8 mouse cellular contexts compared by ENCODE assay signal in the genomic region with DNA sequence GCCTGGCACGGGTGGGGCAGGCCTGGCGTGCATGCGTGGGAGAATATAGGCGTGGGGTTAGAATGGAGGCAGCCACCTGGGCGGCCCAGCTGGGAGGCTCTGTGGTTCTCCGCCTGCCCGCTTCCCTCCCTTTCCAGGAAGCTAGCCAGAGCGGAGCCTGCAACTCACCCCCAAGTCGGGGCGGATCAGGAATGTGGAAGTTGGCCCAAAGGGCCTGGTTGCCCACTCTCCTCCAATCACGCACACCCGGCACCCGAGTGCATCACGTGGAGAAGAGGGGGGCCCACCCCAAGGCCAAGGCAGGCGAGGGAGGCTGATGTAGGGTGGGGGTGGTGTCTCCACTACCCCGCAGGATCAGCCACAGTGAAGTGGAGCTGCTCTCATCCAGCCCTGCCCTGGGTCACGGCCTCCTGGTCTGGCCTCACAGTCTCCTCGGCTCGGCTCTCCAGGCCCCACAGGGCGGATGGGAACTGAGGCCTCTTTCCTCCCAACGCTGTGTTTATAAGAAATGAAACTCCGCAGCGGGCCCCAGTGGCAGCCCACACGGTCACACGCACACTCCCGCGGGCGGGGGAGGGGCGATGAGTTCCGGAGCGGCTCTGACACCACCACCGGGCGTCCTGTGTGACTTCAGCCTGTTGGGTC. TPM values are rescaled to one million over a fixed set of nuclear protein-coding genes. Genes with fewer than 3 reads are reported as not detected.
DNase-seq lines count a peak whose midpoint lies in the region; ATAC-seq and TF ChIP-seq lines count a peak whose summit lies in the region.

No protein-coding gene starts in this region.

- H3K4me3 ChIP-seq in G1E (ENCODE audit: low read depth, low read length), result peak overlapping the region; percentile 73
- H3K4me3 ChIP-seq in lung, embryonic 15.5 days, result peak overlapping the region; percentile 26
- peak overlapping the region; percentile 41 for H3K4me3 ChIP-seq in olfactory bulb, adult 2 months (ENCODE audit: insufficient read depth, low read depth, low read length)
- H3K4me3 ChIP-seq in thymus, adult 2 months (ENCODE audit: control insufficient read depth, insufficient read depth, low read length), result peak overlapping the region; percentile 55

- H3K4me1 ChIP-seq in G1E (ENCODE audit: insufficient read depth, low read depth, low read length), result peaks cover 33% of the 10 kb centered on the region
- H3K4me1 ChIP-seq in lung, embryonic 15.5 days, result peaks cover 60% of the 10 kb centered on the region
- peaks cover 34% of the 10 kb centered on the region for H3K4me1 ChIP-seq in olfactory bulb, adult 2 months (ENCODE audit: control insufficient read depth, insufficient read depth, low read length)
- peaks cover 29% of the 10 kb centered on the region for H3K4me1 ChIP-seq in thymus, adult 2 months (replicated peaks; ENCODE audit: control insufficient read depth, insufficient read depth, low read length)

- no peak for TF ChIP-seq CTCF in G1E (IDR thresholded peaks at IDR 0.05; ENCODE audit: low read depth, low read length)
- no peak for TF ChIP-seq CTCF in olfactory bulb, adult 2 months (IDR thresholded peaks at IDR 0.05; ENCODE audit: insufficient read depth, low read depth, low read length)
- TF ChIP-seq CTCF in thymus, adult 2 months (IDR thresholded peaks at IDR 0.05; ENCODE audit: borderline replicate concordance, control insufficient read depth, extremely low read depth, insufficient read depth, low read length, poor library complexity), result no peak

- peak overlapping the region; percentile 71 for H3K4me2 ChIP-seq in lung, embryonic 15.5 days

- no peaks in the 10 kb centered on the region for H3K9me3 ChIP-seq in G1E (replicated peaks)
- H3K9me3 ChIP-seq in lung, embryonic 15.5 days, result no peaks in the 10 kb centered on the region

- H3K36me3 ChIP-seq in G1E (replicated peaks), result no peaks in the 10 kb centered on the region
- H3K36me3 ChIP-seq in lung, embryonic 15.5 days, result no peaks in the 10 kb centered on the region
- H3K36me3 ChIP-seq in thymus, adult 2 months (ENCODE audit: control insufficient read depth, insufficient read depth, low read length), result no peaks in the 10 kb centered on the region

- DNase-seq in G1E (ENCODE audit: low spot score), result peak; percentile 83
- DNase-seq in cerebellum, adult 8-10 months, result peak; percentile 61
- DNase-seq in forelimb bud, embryonic 11.5 days (ENCODE audit: low read depth, low spot score), result peak; percentile 61
- DNase-seq in layer of hippocampus, adult 9-10 months (ENCODE audit: low spot score), result peak; percentile 72
- DNase-seq in thymus, adult 2 months, result peak; percentile 92

- peak overlapping the region; percentile 14 for H3K9ac ChIP-seq in lung, embryonic 15.5 days

- peaks cover 49% of the 10 kb centered on the region for H3K27me3 ChIP-seq in G1E (ENCODE audit: insufficient read depth, low read length)
- H3K27me3 ChIP-seq in lung, embryonic 15.5 days, result no peaks in the 10 kb centered on the region
- H3K27me3 ChIP-seq in thymus, adult 2 months (ENCODE audit: control insufficient read depth, insufficient read depth, low read length), result no peaks in the 10 kb centered on the region

- H3K27ac ChIP-seq in lung, embryonic 15.5 days, result peak overlapping the region; percentile 96
- peak overlapping the region; percentile 11; the same call in 1 of the 2 replicates for H3K27ac ChIP-seq in olfactory bulb, adult 2 months (ENCODE audit: insufficient read depth, low read depth, low read length)
- H3K27ac ChIP-seq in thymus, adult 2 months (ENCODE audit: control insufficient read depth, insufficient read depth, low read length), result peak overlapping the region; percentile 93

- peak; percentile 72 for ATAC-seq in G1E (ENCODE audit: extremely low read depth, insufficient number of reproducible peaks, low FRiP score, poor library complexity, severe bottlenecking)
- ATAC-seq in hematopoietic stem cell, adult 5-6 weeks (replicated peaks in 1 of 2; ENCODE audit: insufficient read depth in 1 of 2, low FRiP score in 2 of 2, low TSS enrichment in 1 of 2, low read depth in 1 of 2, poor library complexity in 2 of 2, severe bottlenecking in 2 of 2), result peak; percentile 83 to 87
- peak; percentile 81 for ATAC-seq in lung, embryonic 15.5 days (ENCODE audit: borderline replicate concordance, extremely low read depth, low FRiP score, low TSS enrichment)

- WGBS in lung, embryonic 15.5 days, result under 1% methylated on average over 33 of the region's 33 CpGs
- WGBS in olfactory bulb, adult 2 months, result 2% methylated on average over 33 of the region's 33 CpGs
- WGBS in thymus, adult 2 months, result under 1% methylated on average over 33 of the region's 33 CpGs

- TF ChIP-seq POLR2A in olfactory bulb, adult 2 months (IDR thresholded peaks at IDR 0.05; ENCODE audit: insufficient read depth, low read depth, low read length), result no peak
- TF ChIP-seq POLR2A in thymus, adult 2 months (IDR thresholded peaks at IDR 0.05; ENCODE audit: control insufficient read depth, extremely low read depth, insufficient read depth, low read length, poor library complexity), result peak; percentile 74

RNA-seq across cellular contexts. Expression of a gene that starts 6.2 kb away (rescaled TPM):
- total RNA-seq in G1E (2014; fragmentation: Nextera tagmentation) (2.5 TPM in 1 of 2 replicates, not detected in the other), G1E (2017) (7.9 and 9.3 TPM in 2 replicates)
- 0.21 and 0.29 TPM in 2 replicates for polyA plus RNA-seq in G1E (2012)
- 128 and 150 TPM in 2 replicates for total RNA-seq in hematopoietic stem cell, adult 5-6 weeks (2017)
- 24.8 and 28.7 TPM in 2 replicates for polyA plus RNA-seq in lung, embryonic 15.5 days (2015; fragmentation: Nextera tagmentation; extraction: Ambion mirVana)
- not detected in 2 replicates for polyA plus RNA-seq in olfactory bulb, adult 2 months (2012; ENCODE audit: insufficient read depth, insufficient read length, low replicate concordance, missing spikeins)
- polyA plus RNA-seq in thymus, adult 2 months (2012; rRNA removed), result 162 and 169 TPM in 2 replicates

RNA-seq across cellular contexts. Expression of a gene that starts 9.4 kb away (rescaled TPM):
- total RNA-seq in G1E (2014; fragmentation: Nextera tagmentation), result not detected in 2 replicates
- total RNA-seq in G1E (2017), result not detected in 2 replicates
- polyA plus RNA-seq in G1E (2012), result not detected in 2 replicates
- 0.50 and 1.0 TPM in 2 replicates for total RNA-seq in hematopoietic stem cell, adult 5-6 weeks (2017)
- polyA plus RNA-seq in lung, embryonic 15.5 days (2015; fragmentation: Nextera tagmentation; extraction: Ambion mirVana), result 0.22 and 0.36 TPM in 2 replicates
- not detected in 2 replicates for polyA plus RNA-seq in olfactory bulb, adult 2 months (2012; ENCODE audit: insufficient read depth, insufficient read length, low replicate concordance, missing spikeins)
- 0.86 and 0.98 TPM in 2 replicates for polyA plus RNA-seq in thymus, adult 2 months (2012; rRNA removed)

RNA-seq across cellular contexts. Expression of a gene that starts 43.0 kb away (rescaled TPM):
- total RNA-seq in G1E (2014; fragmentation: Nextera tagmentation), result not detected in 2 replicates
- total RNA-seq in G1E (2017), result 0.11 TPM in 1 of 2 replicates, not detected in the other
- polyA plus RNA-seq in G1E (2012), result not detected in 2 replicates
- not detected in 2 replicates for total RNA-seq in hematopoietic stem cell, adult 5-6 weeks (2017)
- polyA plus RNA-seq in lung, embryonic 15.5 days (2015; fragmentation: Nextera tagmentation; extraction: Ambion mirVana), result 0.15 TPM in 1 of 2 replicates, not detected in the other
- polyA plus RNA-seq in olfactory bulb, adult 2 months (2012; ENCODE audit: insufficient read depth, insufficient read length, low replicate concordance, missing spikeins), result not detected in 2 replicates
- polyA plus RNA-seq in thymus, adult 2 months (2012; rRNA removed), result 0.56 and 0.84 TPM in 2 replicates

RNA-seq across cellular contexts. Expression of a gene that starts 56.5 kb away (rescaled TPM):
- total RNA-seq in G1E (2014; fragmentation: Nextera tagmentation) (92.4 and 104 TPM in 2 replicates), G1E (2017) (73.7 and 97.2 TPM in 2 replicates)
- polyA plus RNA-seq in G1E (2012), result 13.7 and 16.4 TPM in 2 replicates
- total RNA-seq in hematopoietic stem cell, adult 5-6 weeks (2017), result 86.1 and 112 TPM in 2 replicates
- polyA plus RNA-seq in lung, embryonic 15.5 days (2015; fragmentation: Nextera tagmentation; extraction: Ambion mirVana), result 33.4 and 33.5 TPM in 2 replicates
- polyA plus RNA-seq in olfactory bulb, adult 2 months (2012; ENCODE audit: insufficient read depth, insufficient read length, low replicate concordance, missing spikeins), result 76.9 TPM in 1 of 2 replicates, not detected in the other
- polyA plus RNA-seq in thymus, adult 2 months (2012; rRNA removed), result 8.3 and 8.4 TPM in 2 replicates

Comparison
In these comparisons a context has a peak if more than half of its experiments do, and no peak if none do; other contexts are left out.
1. Peak in every context shown above with its lines: DNase-seq, ATAC-seq, H3K4me3 ChIP-seq and H3K27ac ChIP-seq.
2. H3K27ac ChIP-seq: peak in every context shown above with its lines; median percentile 96 in lung, embryonic 15.5 days; 93 in thymus, adult 2 months; 11 in olfactory bulb, adult 2 months.
3. RNA of a gene that starts 6.2 kb away (polyA plus RNA-seq): 162 to 169 TPM in thymus, adult 2 months and 24.8 to 28.7 TPM in lung, embryonic 15.5 days; 0.21 to 0.29 TPM in G1E and not detected in olfactory bulb, adult 2 months; every median in the first group is over 10 times any median in the second.